Mouse (Mus musculus) right cerebral cortex, adult 2 months (tissue): Measurements from ENCODE around the gene Hnrnph3.

Experiments used
- DNase-seq, 2 experiments: peaks; one replicate each; pipeline ENCODE4 v3.0.0; 2021 to 2022; ENCODE audit warnings: low spot score in 2 of 2

Hnrnph3 gene

GRCm38 (mm10) chr10:62984495-62984894 lies 39.5 kb downstream of the Hnrnph3 start:
- DNase-seq: no peak

GRCm38 (mm10) chr10:62984072-62984471 lies 39.9 kb downstream of the Hnrnph3 start:
- DNase-seq: no peak

GRCm38 (mm10) chr10:62980039-62980954 lies 43.7 kb downstream of the Hnrnph3 start, which contains the start of gene Rufy2:
TSS of gene Rufy2 (plus strand) at chr10:62980223.
- peak; percentile 87 to 91 for DNase-seq

GRCm38 (mm10) chr10:62979667-62980038 lies 44.4 kb downstream of the Hnrnph3 start:
- no peak for DNase-seq

- no peak for DNase-seq
These were observed 52.2 kb downstream of the Hnrnph3 start for GRCm38 (mm10) chr10:62971821-62972220.

GRCm38 (mm10) chr10:62966291-62966690 lies 57.7 kb downstream of the Hnrnph3 start:
- no peak for DNase-seq

- DNase-seq: no peak
These were observed 58.2 kb downstream of the Hnrnph3 start for GRCm38 (mm10) chr10:62965796-62966195.
